Mouse (Mus musculus): ENCODE results near the gene Sorcs3.

The Sorcs3 gene

GRCm38 (mm10) chr19:48205929-48206814 lies at the start of gene Sorcs3:
TSS of gene Sorcs3 (plus strand) at chr19:48206025.
- DNase-seq (ENCODE audit: low read depth, low spot score): no peak

GRCm38 (mm10) chr19:48165341-48165740 lies 40.5 kb upstream of the Sorcs3 start:
- DNase-seq (ENCODE audit: low read depth, low spot score): no peak

- DNase-seq (ENCODE audit: low read depth, low spot score): no peak
Measured at GRCm38 (mm10) chr19:48167110-48167509, 38.7 kb upstream of the Sorcs3 start.

GRCm38 (mm10) chr19:48168284-48168683 lies 37.5 kb upstream of the Sorcs3 start:
- no peak for DNase-seq (ENCODE audit: low read depth, low spot score)

- no peak for DNase-seq (ENCODE audit: low read depth, low spot score)
Measured at GRCm38 (mm10) chr19:48174717-48175116, 31.1 kb upstream of the Sorcs3 start.

GRCm38 (mm10) chr19:48203928-48204470 lies 1.8 kb upstream of the Sorcs3 start:
- no peak for DNase-seq (ENCODE audit: low read depth, low spot score)

GRCm38 (mm10) chr19:48204476-48204875 lies 1.3 kb upstream of the Sorcs3 start:
- DNase-seq (ENCODE audit: low read depth, low spot score): no peak

- DNase-seq (ENCODE audit: low read depth, low spot score): no peak
Measured at GRCm38 (mm10) chr19:48204892-48205761, 698 bp upstream of the Sorcs3 start.

GRCm38 (mm10) chr19:48206861-48207730 lies 1.3 kb downstream of the Sorcs3 start:
- DNase-seq (ENCODE audit: low read depth, low spot score): no peak

GRCm38 (mm10) chr19:48207731-48208370 lies 2.0 kb downstream of the Sorcs3 start:
- no peak for DNase-seq (ENCODE audit: low read depth, low spot score)

GRCm38 (mm10) chr19:48215379-48215778 lies 9.6 kb downstream of the Sorcs3 start:
- DNase-seq (ENCODE audit: low read depth, low spot score): no peak

- no peak for DNase-seq (ENCODE audit: low read depth, low spot score)
Measured at GRCm38 (mm10) chr19:48237786-48238372, 32.1 kb downstream of the Sorcs3 start.

- no peak for DNase-seq (ENCODE audit: low read depth, low spot score)
Measured at GRCm38 (mm10) chr19:48238391-48238790, 32.6 kb downstream of the Sorcs3 start.

- no peak for DNase-seq (ENCODE audit: low read depth, low spot score)
Measured at GRCm38 (mm10) chr19:48240960-48241359, 35.1 kb downstream of the Sorcs3 start.

- DNase-seq (ENCODE audit: low read depth, low spot score): no peak
Measured at GRCm38 (mm10) chr19:48244036-48244435, 38.2 kb downstream of the Sorcs3 start.

- no peak for DNase-seq (ENCODE audit: low read depth, low spot score)
Measured at GRCm38 (mm10) chr19:48259223-48259622, 53.4 kb downstream of the Sorcs3 start.

GRCm38 (mm10) chr19:48260671-48261070 lies 54.8 kb downstream of the Sorcs3 start:
- no peak for DNase-seq (ENCODE audit: low read depth, low spot score)

- DNase-seq (ENCODE audit: low read depth, low spot score): no peak
Measured at GRCm38 (mm10) chr19:48263750-48264149, 57.9 kb downstream of the Sorcs3 start.

GRCm38 (mm10) chr19:48280273-48280672 lies 74.4 kb downstream of the Sorcs3 start:
- DNase-seq (ENCODE audit: low read depth, low spot score): no peak

- no peak for DNase-seq (ENCODE audit: low read depth, low spot score)
Measured at GRCm38 (mm10) chr19:48282250-48282649, 76.4 kb downstream of the Sorcs3 start.
